Mouse (Mus musculus): ENCODE data around the gene Chac2. TPM values are rescaled to one million over a fixed set of nuclear protein-coding genes. Genes with fewer than 3 reads are reported as not detected.

The Chac2 gene
- polyA plus RNA-seq (2014; fragmentation: Illumina TruSeq; extraction: RNeasy Lipid Tissue Mini Kit (QIAGEN cat#74804); ENCODE audit: low read depth, low replicate concordance), result 7.8 TPM

GRCm38 (mm10) chr11:30985877-30986624, at the start of gene Chac2:
Chac2 (minus strand) TSS chr11:30986350.

GRCm38 (mm10) chr11:30954279-30954725, 31.8 kb downstream of the Chac2 start, which contains the start of gene Erlec1:
Erlec1 (minus strand) TSS chr11:30954335.

Other genes starting within 250 kb of the Chac2 start
- 38.8 TPM for gene Psme4, start 214.6 kb downstream of the Chac2 start, polyA plus RNA-seq (2014; fragmentation: Illumina TruSeq; extraction: RNeasy Lipid Tissue Mini Kit (QIAGEN cat#74804); ENCODE audit: low read depth, low replicate concordance)
- gene Gpr75, start 101.0 kb downstream of the Chac2 start, polyA plus RNA-seq (2014; fragmentation: Illumina TruSeq; extraction: RNeasy Lipid Tissue Mini Kit (QIAGEN cat#74804); ENCODE audit: low read depth, low replicate concordance), result 0.36 TPM
- gene Asb3, start 100.9 kb downstream of the Chac2 start, polyA plus RNA-seq (2014; fragmentation: Illumina TruSeq; extraction: RNeasy Lipid Tissue Mini Kit (QIAGEN cat#74804); ENCODE audit: low read depth, low replicate concordance), result 9.4 TPM
- gene Erlec1, start 32.0 kb downstream of the Chac2 start, polyA plus RNA-seq (2014; fragmentation: Illumina TruSeq; extraction: RNeasy Lipid Tissue Mini Kit (QIAGEN cat#74804); ENCODE audit: low read depth, low replicate concordance), result 85.4 TPM
- gene Gm17332, start 196.1 kb upstream of the Chac2 start, polyA plus RNA-seq (2014; fragmentation: Illumina TruSeq; extraction: RNeasy Lipid Tissue Mini Kit (QIAGEN cat#74804); ENCODE audit: low read depth, low replicate concordance), result not detected

All from adipose tissue, adult 10 weeks (tissue).